ENCODE assay signal across 9 mouse cellular contexts in genomic region chr14:120289065-120289464, GRCm38 (mm10). TPM values are rescaled to one million over a fixed set of nuclear protein-coding genes. Genes with fewer than 3 reads are reported as not detected.
A peak's percentile ranks its signal among the peaks of the same experiment; 100 is the strongest.
DNase-seq lines count a peak whose midpoint lies in the region; ATAC-seq and TF ChIP-seq lines count a peak whose summit lies in the region.
"Had no signal": no experiment of that assay in that cellular context is flagged by ENCODE, and none has a peak within 500 bp of the region (broad histone marks: within the 10 kb centered on the region; RNA-seq: fewer than 3 reads in every experiment).

No protein-coding gene starts in this region.

- H3K9me3 ChIP-seq in stomach, embryonic 15.5 days = no peaks in the 10 kb centered on the region

- no peak overlapping the region for H3K4me3 ChIP-seq in stomach, embryonic 15.5 days (replicated peaks)
- H3K4me3 ChIP-seq in thymus, adult 2 months (ENCODE audit: control insufficient read depth, insufficient read depth, low read length) = no peak overlapping the region

- TF ChIP-seq POLR2A in thymus, adult 2 months (IDR thresholded peaks at IDR 0.05; ENCODE audit: control insufficient read depth, extremely low read depth, insufficient read depth, low read length, poor library complexity) = no peak

- 0 out of 2 replicates have a peak, but pooled peaks cover 3% of the 10 kb centered on the region for H3K36me3 ChIP-seq in stomach, embryonic 15.5 days
- H3K36me3 ChIP-seq in thymus, adult 2 months (ENCODE audit: control insufficient read depth, insufficient read depth, low read length) = no peaks in the 10 kb centered on the region

- ATAC-seq in frontal cortex, adult (ENCODE audit: low TSS enrichment) = peak; percentile 58
- ATAC-seq in stomach, embryonic 15.5 days (ENCODE audit: insufficient read depth, low FRiP score, low read depth) = no peak

- no peak for TF ChIP-seq CTCF in thymus, adult 2 months (IDR thresholded peaks at IDR 0.05; ENCODE audit: borderline replicate concordance, control insufficient read depth, extremely low read depth, insufficient read depth, low read length, poor library complexity)

- 65% methylated on average over 9 of the region's 9 CpGs for WGBS in stomach, embryonic 15.5 days
- 87% methylated on average over 9 of the region's 9 CpGs for WGBS in thymus, adult 2 months

- peaks cover 53% of the 10 kb centered on the region for H3K4me1 ChIP-seq in stomach, embryonic 15.5 days
- peaks cover 52% of the 10 kb centered on the region for H3K4me1 ChIP-seq in thymus, adult 2 months (replicated peaks; ENCODE audit: control insufficient read depth, insufficient read depth, low read length)

- no peak overlapping the region for H3K9ac ChIP-seq in stomach, embryonic 15.5 days

- no peak for DNase-seq in frontal cortex, postnatal 25 days (ENCODE audit: low spot score in 2 of 2)
- DNase-seq in right cerebral cortex, adult 18-20 months = peak; percentile 54
- no peak for DNase-seq in right cerebral cortex, postnatal 14 days
- peak; percentile 70 for DNase-seq in heart, postnatal 4 days
- DNase-seq in thymus, adult 2 months = no peak
- DNase-seq in left cerebral cortex, adult 18-20 months (ENCODE audit: low spot score in 2 of 2) = no peak
- DNase-seq: right cerebral cortex, postnatal 4 days had no signal

- H3K4me2 ChIP-seq in stomach, embryonic 15.5 days = no peak overlapping the region

- peak overlapping the region; percentile 48; the same call in 1 of the 2 replicates for H3K27ac ChIP-seq in stomach, embryonic 15.5 days
- no peak overlapping the region for H3K27ac ChIP-seq in thymus, adult 2 months (ENCODE audit: control insufficient read depth, insufficient read depth, low read length)

- H3K27me3 ChIP-seq in stomach, embryonic 15.5 days (replicated peaks) = no peaks in the 10 kb centered on the region
- H3K27me3 ChIP-seq in thymus, adult 2 months (ENCODE audit: control insufficient read depth, insufficient read depth, low read length) = no peaks in the 10 kb centered on the region

RNA-seq across cellular contexts. Expression of gene Mbnl2, which starts 13.6 kb away (rescaled TPM):
- 100 to 1,000 TPM; 193 TPM for total RNA-seq in heart, postnatal 4 days (2021)
- 109 and 116 TPM in 2 replicates for polyA plus RNA-seq in stomach, embryonic 15.5 days (2015; fragmentation: Nextera tagmentation; extraction: Ambion mirVana)
- polyA plus RNA-seq in thymus, adult 2 months (2012; rRNA removed) = 58.9 and 64.4 TPM in 2 replicates
- total RNA-seq in left cerebral cortex, adult 18-20 months (2021) = 100 to 1,000 TPM; 241 to 268 TPM

Comparison
In these comparisons a context has a peak if more than half of its experiments do, and no peak if none do; other contexts are left out.
1. DNase-seq: peak in right cerebral cortex, adult 18-20 months (single experiment) and heart, postnatal 4 days (single experiment); none in frontal cortex, postnatal 25 days (0 of 2), right cerebral cortex, postnatal 14 days (single experiment), thymus, adult 2 months (single experiment) and left cerebral cortex, adult 18-20 months (0 of 2).